ENCODE assay signal across 9 mouse cellular contexts in genomic region chr5:35557946-35558621, GRCm38 (mm10). TPM values are rescaled to one million over a fixed set of nuclear protein-coding genes. Genes with fewer than 3 reads are reported as not detected.
DNase-seq lines count a peak whose midpoint lies in the region; ATAC-seq and TF ChIP-seq lines count a peak whose summit lies in the region.
"Had no signal": no experiment of that assay in that cellular context is flagged by ENCODE, and none has a peak within 500 bp of the region (broad histone marks: within the 10 kb centered on the region; RNA-seq: fewer than 3 reads in every experiment).

No protein-coding gene starts in this region.

- no peaks in the 10 kb centered on the region for H3K9me3 ChIP-seq in hindbrain, postnatal 0 days (ENCODE audit: low read length)
- H3K9me3 ChIP-seq in hindbrain, embryonic 12.5 days (replicated peaks) = no peaks in the 10 kb centered on the region
- H3K9me3 ChIP-seq: embryonic facial prominence, embryonic 13.5 days had no signal

- no peaks in the 10 kb centered on the region for H3K27me3 ChIP-seq in hindbrain, postnatal 0 days (ENCODE audit: insufficient read depth, low read length)
- H3K27me3 ChIP-seq in hindbrain, embryonic 12.5 days = no peaks in the 10 kb centered on the region
- H3K27me3 ChIP-seq: embryonic facial prominence, embryonic 13.5 days had no signal

- TF ChIP-seq CTCF in hindbrain, postnatal 0 days (IDR thresholded peaks at IDR 0.05; ENCODE audit: low read depth) = peak; percentile 61

- 61% methylated on average over 13 of the region's 13 CpGs for whole genome bisulfite sequencing in hindbrain, postnatal 0 days
- WGBS in hindbrain, embryonic 12.5 days = 71% methylated on average over 13 of the region's 13 CpGs

- intact Hi-C loops in heart, postnatal 10 days (cut with DNase I) = no loop called here

- peak; percentile 54 for DNase-seq in hindbrain, postnatal 0 days (ENCODE audit: low spot score)
- peak; percentile 15 for DNase-seq in lung, postnatal 36 days
- no peak for DNase-seq in lung, postnatal 25 days (ENCODE audit: low spot score)
- DNase-seq in embryo, embryonic 10 days (ENCODE audit: low spot score) = peak; percentile 41
- DNase-seq in heart, postnatal 10 days = peak; percentile 50 to 55
- DNase-seq in ovary, postnatal 14 days (ENCODE audit: low spot score) = no peak
- no peak for DNase-seq in layer of hippocampus, adult 8-10 months (ENCODE audit: low spot score in 2 of 2)

- no peak overlapping the region for H3K9ac ChIP-seq in hindbrain, postnatal 0 days (replicated peaks; ENCODE audit: low read length)
- H3K9ac ChIP-seq in hindbrain, embryonic 12.5 days = no peak overlapping the region
- H3K9ac ChIP-seq: embryonic facial prominence, embryonic 13.5 days had no signal

- peak; percentile 53; the same call in 1 of the 2 replicates for ATAC-seq in hindbrain, postnatal 0 days
- ATAC-seq in hindbrain, embryonic 12.5 days (ENCODE audit: low FRiP score) = no peak

- H3K27ac ChIP-seq in hindbrain, postnatal 0 days = no peak overlapping the region
- H3K27ac ChIP-seq in hindbrain, embryonic 12.5 days = no peak overlapping the region
- H3K27ac ChIP-seq: embryonic facial prominence, embryonic 13.5 days had no signal

- H3K4me1 ChIP-seq in hindbrain, postnatal 0 days (ENCODE audit: insufficient read depth, low read length) = no peaks in the 10 kb centered on the region
- no peaks in the 10 kb centered on the region for H3K4me1 ChIP-seq in hindbrain, embryonic 12.5 days

- no peak overlapping the region for H3K4me2 ChIP-seq in hindbrain, postnatal 0 days (ENCODE audit: low read depth, low read length)
- H3K4me2 ChIP-seq in hindbrain, embryonic 12.5 days (replicated peaks) = no peak overlapping the region
- H3K4me2 ChIP-seq: embryonic facial prominence, embryonic 13.5 days had no signal

- no peak overlapping the region for H3K4me3 ChIP-seq in hindbrain, postnatal 0 days (ENCODE audit: low read length)
- H3K4me3 ChIP-seq in hindbrain, embryonic 12.5 days = no peak overlapping the region
- H3K4me3 ChIP-seq: embryonic facial prominence, embryonic 13.5 days had no signal

- peaks cover 46% of the 10 kb centered on the region for H3K36me3 ChIP-seq in hindbrain, postnatal 0 days (ENCODE audit: insufficient read depth, low read length)
- peaks cover 69% of the 10 kb centered on the region for H3K36me3 ChIP-seq in hindbrain, embryonic 12.5 days

RNA-seq across cellular contexts. Expression of gene Trmt44, which starts 16.8 kb away (rescaled TPM):
- total RNA-seq in hindbrain, postnatal 0 days (2014; rRNA removed) = 10.9 and 12.3 TPM in 2 replicates
- polyA plus RNA-seq in hindbrain, postnatal 0 days (2015; fragmentation: Nextera tagmentation; extraction: Ambion mirVana) = 3.3 and 3.6 TPM in 2 replicates
- polyA plus RNA-seq in hindbrain, embryonic 12.5 days (2016; fragmentation: Nextera tagmentation; extraction: Ambion mirVana) = 8.4 and 9.4 TPM in 2 replicates
- 1 to 10 TPM; 3.4 TPM for total RNA-seq in heart, postnatal 10 days (2021)
- 10 to 100 TPM in 1 of 4 experiments, 1 to 10 TPM in 3; 7.6 to 12.4 (median 8.7) TPM for total RNA-seq in layer of hippocampus, adult 8-10 months (2022)

RNA-seq across cellular contexts. Expression of gene Acox3, which starts 24.8 kb away (rescaled TPM):
- 23.5 and 24.2 TPM in 2 replicates for total RNA-seq in hindbrain, postnatal 0 days (2014; rRNA removed)
- polyA plus RNA-seq in hindbrain, postnatal 0 days (2015; fragmentation: Nextera tagmentation; extraction: Ambion mirVana) = 11.4 and 12.7 TPM in 2 replicates
- polyA plus RNA-seq in hindbrain, embryonic 12.5 days (2016; fragmentation: Nextera tagmentation; extraction: Ambion mirVana) = 16.3 and 19.7 TPM in 2 replicates
- total RNA-seq in heart, postnatal 10 days (2021) = 10 to 100 TPM; 27.6 to 29.8 TPM
- total RNA-seq in layer of hippocampus, adult 8-10 months (2022) = 10 to 100 TPM; 29.6 to 50.2 (median 41.7) TPM

RNA-seq across cellular contexts. Expression of gene Cpz, which starts 32.6 kb away (rescaled TPM):
- total RNA-seq in hindbrain, postnatal 0 days (2014; rRNA removed) = 16.0 and 18.7 TPM in 2 replicates
- 1.7 and 1.9 TPM in 2 replicates for polyA plus RNA-seq in hindbrain, postnatal 0 days (2015; fragmentation: Nextera tagmentation; extraction: Ambion mirVana)
- polyA plus RNA-seq in hindbrain, embryonic 12.5 days (2016; fragmentation: Nextera tagmentation; extraction: Ambion mirVana) = 6.4 TPM in 2 replicates
- 1 to 10 TPM; 6.7 to 7.0 TPM for total RNA-seq in heart, postnatal 10 days (2021)
- total RNA-seq in layer of hippocampus, adult 8-10 months (2022) = under 1 TPM in 1 of 4 experiments, not detected in 3; 0.47 TPM

Comparison
In these comparisons a context has a peak if more than half of its experiments do, and no peak if none do; other contexts are left out.
1. DNase-seq: peak in hindbrain, postnatal 0 days (single experiment), lung, postnatal 36 days (single experiment), embryo, embryonic 10 days (single experiment) and heart, postnatal 10 days (2 of 2); none in lung, postnatal 25 days (single experiment), ovary, postnatal 14 days (single experiment) and layer of hippocampus, adult 8-10 months (0 of 2).
2. RNA of gene Cpz, which starts 32.6 kb away (total RNA-seq): 16.0 to 18.7 TPM in hindbrain, postnatal 0 days and 6.7 to 7.0 TPM in heart, postnatal 10 days; 0.47 TPM in layer of hippocampus, adult 8-10 months; every median in the first group is over 4 times any median in the second.